Mouse (Mus musculus) ES-E14 (cell line): ENCODE results near the gene Vps26a. TPM values are rescaled to one million over a fixed set of nuclear protein-coding genes. Genes with fewer than 3 reads are reported as not detected.

Source experiments
- DNase-seq: peaks from one replicate; pipeline ENCODE4 v3.0.0-alpha.2; 2013; ENCODE audit warnings: low read depth, low spot score
- H3K27ac ChIP-seq: 2 replicates; pipeline ENCODE4 v1.5.1; 2012; ENCODE audit warnings: low read depth, mild to moderate bottlenecking, low read length, moderate library complexity, mixed read lengths; ENCODE audit not compliant: poor library complexity, insufficient read depth, severe bottlenecking
- H3K36me3 ChIP-seq: 2 replicates; pipeline ENCODE4 v1.6.1; 2012; ENCODE audit warnings: mild to moderate bottlenecking, low read length, moderate library complexity, mixed read lengths; ENCODE audit not compliant: control insufficient read depth, poor library complexity, insufficient read depth, severe bottlenecking
- H3K4me1 ChIP-seq, 2 experiments: fragments of 150-350 bp in 1 of 2; sonication (generic) in 1 of 2; 2 replicates each; pipeline ENCODE4 v1.6.1; 2012; ENCODE audit warnings: low read length in 2 of 2, mild to moderate bottlenecking in 1 of 2, mixed read lengths in 1 of 2; ENCODE audit not compliant: control insufficient read depth in 2 of 2, insufficient read depth in 2 of 2, poor library complexity in 1 of 2
- H3K4me3 ChIP-seq, 2 experiments: fragments of 150-350 bp in 1 of 2; sonication (generic) in 1 of 2; 2 replicates each; pipeline ENCODE4 v1.5.1; 2012; ENCODE audit warnings: low read length in 2 of 2, low read depth in 1 of 2, mild to moderate bottlenecking in 1 of 2, mixed read lengths in 1 of 2; ENCODE audit not compliant: insufficient read depth in 1 of 2, poor library complexity in 1 of 2, severe bottlenecking in 1 of 2
- H3K9ac ChIP-seq: 2 replicates; pipeline ENCODE4 v1.6.1; 2012; ENCODE audit warnings: low read depth, mild to moderate bottlenecking, low read length, mixed read lengths; ENCODE audit not compliant: poor library complexity, insufficient read depth, severe bottlenecking
- H3K9me3 ChIP-seq: fragments of 150-350 bp; sonication (generic); 2 replicates; pipeline ENCODE4 v1.6.1; 2012; ENCODE audit warnings: low read depth, mild to moderate bottlenecking, low read length; ENCODE audit not compliant: control insufficient read depth, insufficient read depth
- CHD2 ChIP-seq: IDR thresholded peaks from 2 replicates; pipeline ENCODE4 v1.6.1; 2014; ENCODE audit warnings: mild to moderate bottlenecking, low read depth, low read length, inconsistent platforms
- HCFC1 ChIP-seq: IDR thresholded peaks from 2 replicates; pipeline ENCODE4 v1.6.1; 2012; ENCODE audit warnings: low read length, inconsistent platforms, borderline replicate concordance; ENCODE audit not compliant: insufficient read depth
- MAFK ChIP-seq: IDR thresholded peaks from 2 replicates; pipeline ENCODE4 v1.6.1; 2014; ENCODE audit warnings: mild to moderate bottlenecking, low read depth, low read length, inconsistent platforms; ENCODE audit not compliant: insufficient read depth
- ZC3H11A ChIP-seq: IDR thresholded peaks from 2 replicates; pipeline ENCODE4 v1.6.1; 2012; ENCODE audit warnings: low read depth, mild to moderate bottlenecking, inconsistent platforms, low read length, borderline replicate concordance
- ZNF384 ChIP-seq: IDR thresholded peaks from 2 replicates; pipeline ENCODE4 v1.6.1; 2012; ENCODE audit warnings: low read depth, low read length, inconsistent platforms
- in situ Hi-C, 2 experiments: fragments of 600-800 bp; cut with MboI; formaldehyde crosslinking; loops; one replicate each; pipeline ENCODE4 v1.15.1; 2025; ENCODE audit warnings: low sequenced_read_pairs in 2 of 2, inconsistent platforms in 1 of 2; ENCODE audit not compliant: unreplicated experiment in 2 of 2
- total RNA-seq: library from RNA; depleted of rRNA; stranded (reverse); fragments of 300-350 nt; gene quantifications from 2 replicates; pipeline ENCODE4 v1.2.3, GENCODE M21; 2012

Gene Vps26a
- total RNA-seq, 1 experiment, result 32.1 TPM

- H3K9ac ChIP-seq, result no peak overlapping the region
- no peaks in the 10 kb centered on the region for H3K9me3 ChIP-seq
- H3K36me3 ChIP-seq, result no peaks in the 10 kb centered on the region
- H3K27ac ChIP-seq, result no peak overlapping the region
- H3K4me1 ChIP-seq, result peaks cover 9 to 13% of the 10 kb centered on the region in 2 experiments; a peak in 2 of 4 replicates
- in situ Hi-C loops, result no loop called here
- no peak overlapping the region for H3K4me3 ChIP-seq
- TF ChIP-seq MAFK (no peak), HCFC1 (no peak), CHD2 (no peak), ZNF384 (no peak), ZC3H11A (no peak)
- no peak for DNase-seq
These were observed 30.9 kb upstream of the Vps26a start for GRCm38 (mm10) chr10:62517511-62517910.

- Histone ChIP-seq H3K4me1 (peaks cover 0 to 11% of the 10 kb centered on the region in 2 experiments; a peak in 3 of 4 replicates), H3K4me3 (no peak overlapping the region), H3K27ac (no peak overlapping the region), H3K9me3 (no peaks in the 10 kb centered on the region), H3K9ac (no peak overlapping the region), H3K36me3 (no peaks in the 10 kb centered on the region)
- no peak for DNase-seq
- in situ Hi-C loops, result no loop called here
- TF ChIP-seq HCFC1, result no peak
- no peak for TF ChIP-seq MAFK
- no peak for TF ChIP-seq ZNF384
- TF ChIP-seq CHD2, result no peak
- no peak for TF ChIP-seq ZC3H11A
These were observed 26.2 kb upstream of the Vps26a start for GRCm38 (mm10) chr10:62512855-62513254.

- H3K9me3 ChIP-seq, result no peaks in the 10 kb centered on the region
- TF ChIP-seq CHD2, result no peak
- TF ChIP-seq ZC3H11A, result no peak
- no peak for TF ChIP-seq HCFC1
- TF ChIP-seq MAFK, result no peak
- TF ChIP-seq ZNF384, result no peak
- no peak for DNase-seq
- no peak overlapping the region for H3K27ac ChIP-seq
- in situ Hi-C loops, result no loop called here
- no peak overlapping the region for H3K4me3 ChIP-seq
- no peaks in the 10 kb centered on the region for H3K36me3 ChIP-seq
- H3K4me1 ChIP-seq, result peaks cover 0 to 5% of the 10 kb centered on the region in 2 experiments; a peak in 2 of 4 replicates
- no peak overlapping the region for H3K9ac ChIP-seq
These were observed 24.9 kb upstream of the Vps26a start for GRCm38 (mm10) chr10:62511528-62511927.

GRCm38 (mm10) chr10:62509032-62509656 is 22.5 kb upstream of the Vps26a start:
- no peak overlapping the region for H3K9ac ChIP-seq
- DNase-seq, result no peak
- no peak overlapping the region for H3K27ac ChIP-seq
- TF ChIP-seq HCFC1 (no peak), CHD2 (no peak), MAFK (no peak), ZNF384 (no peak), ZC3H11A (no peak)
- no peaks in the 10 kb centered on the region for H3K9me3 ChIP-seq
- no peaks in the 10 kb centered on the region for H3K36me3 ChIP-seq
- peaks cover 0 to 5% of the 10 kb centered on the region in 2 experiments; a peak in 2 of 4 replicates for H3K4me1 ChIP-seq
- no peak overlapping the region for H3K4me3 ChIP-seq
- in situ Hi-C loops, result no loop called here

GRCm38 (mm10) chr10:62508459-62508858 is 21.9 kb upstream of the Vps26a start:
- DNase-seq, result no peak
- Histone ChIP-seq H3K9ac (no peak overlapping the region), H3K4me3 (peak overlapping the region; percentile 13 to 39; a peak in 3 of 4 replicates), H3K36me3 (no peaks in the 10 kb centered on the region), H3K4me1 (peaks cover 0 to 5% of the 10 kb centered on the region in 2 experiments; a peak in 2 of 4 replicates), H3K27ac (no peak overlapping the region), H3K9me3 (no peaks in the 10 kb centered on the region)
- TF ChIP-seq MAFK (no peak), CHD2 (no peak), HCFC1 (no peak), ZNF384 (no peak), ZC3H11A (no peak)
- in situ Hi-C loops, result no loop called here
